Mouse (Mus musculus) myocyte (in vitro differentiated cells): Measurements from ENCODE around the gene Sertad4. TPM values are rescaled to one million over a fixed set of nuclear protein-coding genes. Genes with fewer than 3 reads are reported as not detected.

Experiments
- H3K27me3 ChIP-seq: one replicate; pipeline ENCODE4 v1.6.1; 2011; ENCODE audit not compliant: control insufficient read depth, insufficient read depth, insufficient read length
- H3K36me3 ChIP-seq: one replicate; pipeline ENCODE4 v1.6.1; 2011; ENCODE audit not compliant: control insufficient read depth, insufficient read depth
- H3K4me2 ChIP-seq: one replicate; pipeline ENCODE4 v1.6.1; 2011; ENCODE audit warnings: low read depth, control low read depth
- H3K4me3 ChIP-seq: one replicate; pipeline ENCODE4 v1.5.1; 2011; ENCODE audit warnings: mild to moderate bottlenecking, control low read depth, moderate library complexity
- H3K79me2 ChIP-seq: one replicate; pipeline ENCODE4 v1.6.1; 2011; ENCODE audit not compliant: control insufficient read depth, insufficient read depth
- H3ac ChIP-seq: one replicate; pipeline ENCODE4 v1.6.1; 2011; ENCODE audit not compliant: control insufficient read depth, insufficient read length
- CEBPB ChIP-seq: IDR thresholded peaks from 2 replicates; pipeline ENCODE4 v1.6.1; 2011; ENCODE audit warnings: mild to moderate bottlenecking, moderate library complexity; ENCODE audit not compliant: poor library complexity, insufficient read depth, severe bottlenecking
- E2F4 ChIP-seq: IDR thresholded peaks from one replicate; pipeline ENCODE4 v1.6.1; 2011; ENCODE audit warnings: mild to moderate bottlenecking, control low read depth, moderate library complexity; ENCODE audit not compliant: insufficient read depth
- MAX ChIP-seq: IDR thresholded peaks from one replicate; pipeline ENCODE4 v1.6.1; 2011; ENCODE audit warnings: low read depth, mild to moderate bottlenecking, control low read depth
- MYOD1 ChIP-seq, 3 experiments: IDR thresholded peaks; one replicate each; pipeline ENCODE4 v1.6.1; 2011; ENCODE audit warnings: control low read depth in 2 of 3, low read depth in 2 of 3, mild to moderate bottlenecking in 2 of 3, moderate library complexity in 1 of 3; ENCODE audit not compliant: insufficient read length in 2 of 3, control insufficient read depth in 1 of 3
- MYOG ChIP-seq, 3 experiments: IDR thresholded peaks; one replicate each; pipeline ENCODE4 v1.6.1; 2011; ENCODE audit warnings: control low read depth in 2 of 3, low read depth in 2 of 3, mild to moderate bottlenecking in 2 of 3; ENCODE audit not compliant: insufficient read length in 2 of 3, control insufficient read depth in 1 of 3, insufficient read depth in 1 of 3
- POLR2A ChIP-seq: IDR thresholded peaks from one replicate; pipeline ENCODE4 v1.6.1; 2011; ENCODE audit warnings: low read depth, mild to moderate bottlenecking, control low read depth, moderate library complexity; ENCODE audit not compliant: insufficient read length
- POLR2AphosphoS2 ChIP-seq: IDR thresholded peaks from one replicate; pipeline ENCODE4 v1.6.1; 2011; ENCODE audit warnings: low read depth, control low read depth; ENCODE audit not compliant: insufficient read length
- REST ChIP-seq: IDR thresholded peaks from one replicate; pipeline ENCODE4 v1.6.1; 2011; ENCODE audit warnings: mild to moderate bottlenecking, control low read depth, moderate library complexity; ENCODE audit not compliant: insufficient read depth, insufficient read length
- SRF ChIP-seq: IDR thresholded peaks from one replicate; pipeline ENCODE4 v1.6.1; 2011; ENCODE audit warnings: low read depth; ENCODE audit not compliant: control insufficient read depth, insufficient read length
- TCF12 ChIP-seq: IDR thresholded peaks from one replicate; pipeline ENCODE4 v1.6.1; 2011; ENCODE audit warnings: mild to moderate bottlenecking, control low read depth; ENCODE audit not compliant: poor library complexity, insufficient read depth, severe bottlenecking
- TCF3 ChIP-seq: IDR thresholded peaks from one replicate; pipeline ENCODE4 v1.6.1; 2011; ENCODE audit warnings: low read depth, control low read depth; ENCODE audit not compliant: insufficient read length
- USF1 ChIP-seq: IDR thresholded peaks from one replicate; pipeline ENCODE4 v1.6.1; 2011; ENCODE audit warnings: low read depth, mild to moderate bottlenecking, control low read depth, moderate library complexity
- polyA plus RNA-seq: library from polyadenylated mRNA; unstranded; fragments of >200 nt; fragmentation: generic; extraction: Trizol; gene quantifications from one replicate; pipeline ENCODE4 v1.2.1, GENCODE M21; 2012; ENCODE audit warnings: missing spikeins

The Sertad4 gene
- polyA plus RNA-seq, 1 experiment, result 21.3 TPM

GRCm38 (mm10) chr1:192833586-192833985, 22.0 kb downstream of the Sertad4 start:
- Histone ChIP-seq H3K27me3 (no peaks in the 10 kb centered on the region), H3K4me3 (no peak overlapping the region), H3K4me2 (no peak overlapping the region), H3K79me2 (no peaks in the 10 kb centered on the region), H3ac (no peak overlapping the region), H3K36me3 (no peaks in the 10 kb centered on the region)
- TF ChIP-seq USF1 (no peak), TCF12 (no peak), TCF3 (no peak), POLR2AphosphoS2 (no peak), MYOD1 (IDR thresholded peaks at IDR 0.05; ENCODE audit: control insufficient read depth in 1 of 3, insufficient read length in 2 of 3, low read depth in 2 of 3) (no peak), E2F4 (no peak), CEBPB (no peak), REST (no peak), POLR2A (no peak), MAX (no peak), SRF (no peak), MYOG (IDR thresholded peaks at IDR 0.05; ENCODE audit: control insufficient read depth in 1 of 3, insufficient read depth in 1 of 3, insufficient read length in 2 of 3, low read depth in 2 of 3) (no peak)

- no peaks in the 10 kb centered on the region for H3K36me3 ChIP-seq
- no peak overlapping the region for H3K4me2 ChIP-seq
- no peak for TF ChIP-seq TCF3
- no peak for TF ChIP-seq SRF
- TF ChIP-seq MYOG (IDR thresholded peaks at IDR 0.05; ENCODE audit: control insufficient read depth in 1 of 3, insufficient read depth in 1 of 3, insufficient read length in 2 of 3, low read depth in 2 of 3), result no peak
- TF ChIP-seq REST, result no peak
- H3ac ChIP-seq, result no peak overlapping the region
- H3K79me2 ChIP-seq, result no peaks in the 10 kb centered on the region
- no peak overlapping the region for H3K4me3 ChIP-seq
- no peaks in the 10 kb centered on the region for H3K27me3 ChIP-seq
These were observed 22.5 kb downstream of the Sertad4 start for GRCm38 (mm10) chr1:192833097-192833496.

GRCm38 (mm10) chr1:192832338-192832737, 23.2 kb downstream of the Sertad4 start:
- Histone ChIP-seq H3K4me2 (peak overlapping the region; percentile 12), H3ac (no peak overlapping the region)
- TF ChIP-seq POLR2AphosphoS2 (no peak), MYOD1 (IDR thresholded peaks at IDR 0.05; ENCODE audit: control insufficient read depth in 1 of 3, insufficient read length in 2 of 3, low read depth in 2 of 3) (peak in 1 of 3 experiments; percentile 19)

GRCm38 (mm10) chr1:192830444-192830843, 25.1 kb downstream of the Sertad4 start:
- H3ac ChIP-seq, result no peak overlapping the region
- H3K4me2 ChIP-seq, result no peak overlapping the region
- TF ChIP-seq POLR2AphosphoS2 (no peak), SRF (no peak), TCF3 (no peak), TCF12 (no peak), MYOD1 (IDR thresholded peaks at IDR 0.05; ENCODE audit: control insufficient read depth in 1 of 3, insufficient read length in 2 of 3, low read depth in 2 of 3) (no peak), MYOG (IDR thresholded peaks at IDR 0.05; ENCODE audit: control insufficient read depth in 1 of 3, insufficient read depth in 1 of 3, insufficient read length in 2 of 3, low read depth in 2 of 3) (no peak), MAX (no peak), USF1 (no peak), E2F4 (no peak), REST (no peak), CEBPB (no peak), POLR2A (no peak)
- H3K4me3 ChIP-seq, result no peak overlapping the region
- no peaks in the 10 kb centered on the region for H3K36me3 ChIP-seq
- H3K79me2 ChIP-seq, result no peaks in the 10 kb centered on the region
- no peaks in the 10 kb centered on the region for H3K27me3 ChIP-seq

More at GRCm38 (mm10) chr1:192832338-192832737, 23.2 kb downstream of the Sertad4 start:
- no peaks in the 10 kb centered on the region for H3K27me3 ChIP-seq
- H3K36me3 ChIP-seq, result no peaks in the 10 kb centered on the region
- no peaks in the 10 kb centered on the region for H3K79me2 ChIP-seq
- no peak overlapping the region for H3K4me3 ChIP-seq

GRCm38 (mm10) chr1:192828928-192829327, 26.6 kb downstream of the Sertad4 start:
- TF ChIP-seq TCF12 (no peak), MAX (no peak), TCF3 (no peak), POLR2AphosphoS2 (no peak), REST (no peak), USF1 (no peak), SRF (no peak)
- Histone ChIP-seq H3K27me3 (no peaks in the 10 kb centered on the region), H3K36me3 (no peaks in the 10 kb centered on the region), H3ac (no peak overlapping the region), H3K4me2 (no peak overlapping the region), H3K79me2 (no peaks in the 10 kb centered on the region), H3K4me3 (no peak overlapping the region)
